Mouse (Mus musculus) lung, postnatal 0 days (tissue): ENCODE data around the gene Gm43191.

Experiments used
- CTCF ChIP-seq: IDR thresholded peaks from 2 replicates; pipeline ENCODE4 v1.5.1; 2016; ENCODE audit warnings: antibody characterized with exemption, mild to moderate bottlenecking
- EP300 ChIP-seq: IDR thresholded peaks from 2 replicates; pipeline ENCODE4 v1.6.1; 2016; ENCODE audit warnings: antibody characterized with exemption, mild to moderate bottlenecking, control low read depth

- TF ChIP-seq CTCF = no peak
- TF ChIP-seq EP300 = no peak
Measured at GRCm38 (mm10) chr3:116594728-116595602, 86.1 kb downstream of the Gm43191 start, which contains the start of gene Sass6.
